In genomic region chr5:21553685-21554084, GRCm38 (mm10) we compare ENCODE assay signal across 11 mouse cellular contexts. TPM values are rescaled to one million over a fixed set of nuclear protein-coding genes. Genes with fewer than 3 reads are reported as not detected.
"Had no signal": no experiment of that assay in that cellular context is flagged by ENCODE, and none has a peak within 500 bp of the region (broad histone marks: within the 10 kb centered on the region; RNA-seq: fewer than 3 reads in every experiment).

No protein-coding gene starts in this region.

- H3K4me1 ChIP-seq: liver, embryonic 13.5 days; midbrain, embryonic 13.5 days; stomach, embryonic 15.5 days had no signal

- H3K27ac ChIP-seq: liver, embryonic 13.5 days; midbrain, embryonic 13.5 days; stomach, embryonic 15.5 days had no signal

- H3K9ac ChIP-seq: liver, embryonic 13.5 days; liver, postnatal 0 days; midbrain, embryonic 13.5 days; stomach, embryonic 15.5 days had no signal

- H3K9me3 ChIP-seq: liver, embryonic 13.5 days; midbrain, embryonic 13.5 days; stomach, embryonic 15.5 days had no signal

- H3K4me2 ChIP-seq: liver, embryonic 13.5 days; midbrain, embryonic 13.5 days; stomach, embryonic 15.5 days had no signal

- H3K27me3 ChIP-seq: liver, embryonic 13.5 days; midbrain, embryonic 13.5 days; stomach, embryonic 15.5 days had no signal

- DNase-seq: kidney, postnatal 10 days; liver; liver, embryonic 13.5 days; liver, postnatal 0 days; right cerebral cortex, postnatal 14 days; thymus, postnatal 4 days had no signal

- H3K36me3 ChIP-seq: liver, embryonic 13.5 days; midbrain, embryonic 13.5 days; stomach, embryonic 15.5 days had no signal

- ATAC-seq: inflammation-experienced regulatory T-cells, adult 6 months; intestine, postnatal 0 days; liver, postnatal 0 days; midbrain, embryonic 13.5 days had no signal

- H3K4me3 ChIP-seq: left cerebral cortex, adult 2 months; liver, embryonic 13.5 days; midbrain, embryonic 13.5 days; stomach, embryonic 15.5 days had no signal

RNA-seq across cellular contexts. Expression of gene Lrrc17, which starts 10.3 kb away (rescaled TPM):
- polyA plus RNA-seq: inflammation-experienced regulatory T-cells, adult 6 months had no signal
